Mouse (Mus musculus) MEL (cell line): ENCODE measurements at regions not wholly inside any gene's neighbourhood (a gene's known extent, or its start where the extent isn't known, plus 50 kb on each side); places are given as distances from the start of the nearest gene placed in this dataset.

Experiments used
- DNase-seq: peaks from one replicate; pipeline ENCODE4 v3.0.0; 2011; ENCODE audit warnings: low read depth, low spot score
- H3K27ac ChIP-seq: 2 replicates; pipeline ENCODE4 v1.5.1; 2012; ENCODE audit warnings: low read depth, mild to moderate bottlenecking, control low read depth, low read length, moderate library complexity; ENCODE audit not compliant: control insufficient read depth
- H3K27me3 ChIP-seq, 2 experiments: fragments of 150-350 bp in 1 of 2; sonication (generic) in 1 of 2; 2 replicates each; pipeline ENCODE4 v1.6.1; 2012; ENCODE audit warnings: low read length in 2 of 2, mild to moderate bottlenecking in 2 of 2, improper control_type of control experiment in 1 of 2, moderate library complexity in 1 of 2; ENCODE audit not compliant: insufficient read depth in 2 of 2, control insufficient read depth in 1 of 2
- H3K36me3 ChIP-seq, 2 experiments: 2 replicates each; pipeline ENCODE4 v1.6.1; 2012 to 2014; ENCODE audit warnings: low read length in 2 of 2, improper control_type of control experiment in 1 of 2, inconsistent platforms in 1 of 2, mild to moderate bottlenecking in 1 of 2; ENCODE audit not compliant: insufficient read depth in 2 of 2, control insufficient read depth in 1 of 2
- H3K4me1 ChIP-seq, 2 experiments: fragments of 150-350 bp in 1 of 2; sonication (generic) in 1 of 2; 2 replicates each; pipeline ENCODE4 v1.6.1; 2012; ENCODE audit warnings: low read length in 2 of 2, improper control_type of control experiment in 1 of 2, mild to moderate bottlenecking in 1 of 2; ENCODE audit not compliant: insufficient read depth in 2 of 2, control insufficient read depth in 1 of 2
- H3K4me3 ChIP-seq, 2 experiments: fragments of 150-350 bp in 1 of 2; sonication (generic) in 1 of 2; 2 replicates each; pipeline ENCODE4 v1.5.1; 2012; ENCODE audit warnings: low read depth in 2 of 2, low read length in 2 of 2, mild to moderate bottlenecking in 2 of 2, moderate library complexity in 2 of 2, control low read depth in 1 of 2, improper control_type of control experiment in 1 of 2; ENCODE audit not compliant: control insufficient read depth in 1 of 2, insufficient read depth in 1 of 2
- H3K79me2 ChIP-seq: 2 replicates; pipeline ENCODE4 v1.6.1; 2012; ENCODE audit warnings: mild to moderate bottlenecking, low read length, moderate library complexity; ENCODE audit not compliant: control insufficient read depth, poor library complexity, insufficient read depth
- H3K9ac ChIP-seq: 2 replicates; pipeline ENCODE4 v1.6.1; 2012; ENCODE audit warnings: low read depth, mild to moderate bottlenecking, control low read depth, low read length, moderate library complexity; ENCODE audit not compliant: control insufficient read depth, poor library complexity, severe bottlenecking
- H3K9me3 ChIP-seq: fragments of 150-350 bp; sonication (generic); replicated peaks from 2 replicates; pipeline ENCODE4 v1.6.1; 2012; ENCODE audit warnings: mild to moderate bottlenecking, low read length, improper control_type of control experiment, moderate library complexity; ENCODE audit not compliant: insufficient read depth
- CTCF ChIP-seq, 3 experiments: IDR thresholded peaks in 2 of 3; conservative IDR thresholded peaks in 1 of 3; 2 replicates each; pipeline ENCODE4 v1.5.1; 2011 to 2012; ENCODE audit warnings: low read length in 3 of 3, low read depth in 2 of 3, mild to moderate bottlenecking in 2 of 3, improper control_type of control experiment in 1 of 3, inconsistent platforms in 1 of 3, mixed read lengths in 1 of 3, moderate library complexity in 1 of 3; ENCODE audit not compliant: control insufficient read depth in 1 of 3, insufficient read depth in 1 of 3, poor library complexity in 1 of 3, severe bottlenecking in 1 of 3
- ELF1 ChIP-seq: IDR thresholded peaks from 2 replicates; pipeline ENCODE4 v1.6.1; 2014; ENCODE audit warnings: low read depth, mild to moderate bottlenecking, inconsistent platforms, low read length, improper control_type of control experiment, moderate library complexity
- GABPA ChIP-seq: IDR thresholded peaks from 2 replicates; pipeline ENCODE4 v1.6.1; 2012; ENCODE audit warnings: low read depth, mild to moderate bottlenecking, inconsistent platforms, low read length, improper control_type of control experiment, moderate library complexity
- GATA1 ChIP-seq: IDR thresholded peaks from 2 replicates; pipeline ENCODE4 v1.6.1; 2011; ENCODE audit warnings: low read depth, low read length, improper control_type of control experiment
- HCFC1 ChIP-seq: IDR thresholded peaks from 2 replicates; pipeline ENCODE4 v1.6.1; 2012; ENCODE audit warnings: low read depth, mild to moderate bottlenecking, inconsistent platforms, low read length, improper control_type of control experiment, moderate library complexity
- JUND ChIP-seq: IDR thresholded peaks from 2 replicates; pipeline ENCODE4 v1.6.1; 2011; ENCODE audit warnings: low read depth, mild to moderate bottlenecking, improper control_type of control experiment, low read length
- KAT2A ChIP-seq: conservative IDR thresholded peaks from 2 replicates; pipeline ENCODE4 v1.6.1; 2012; ENCODE audit warnings: low read depth, low read length, improper control_type of control experiment, inconsistent platforms
- MAFK ChIP-seq: IDR thresholded peaks from 2 replicates; pipeline ENCODE4 v1.6.1; 2011; ENCODE audit warnings: low read depth, mild to moderate bottlenecking, low read length, improper control_type of control experiment, borderline replicate concordance
- MAX ChIP-seq: IDR thresholded peaks from 2 replicates; pipeline ENCODE4 v1.6.1; 2011; ENCODE audit warnings: low read length, improper control_type of control experiment
- MAZ ChIP-seq: IDR thresholded peaks from 2 replicates; pipeline ENCODE4 v1.6.1; 2012; ENCODE audit warnings: low read depth, mild to moderate bottlenecking, inconsistent platforms, low read length, improper control_type of control experiment
- MXI1 ChIP-seq: IDR thresholded peaks from 2 replicates; pipeline ENCODE4 v1.6.1; 2011; ENCODE audit warnings: mild to moderate bottlenecking, low read depth, low read length, improper control_type of control experiment
- MYB ChIP-seq: IDR thresholded peaks from 2 replicates; pipeline ENCODE4 v1.6.1; 2011; ENCODE audit warnings: mild to moderate bottlenecking, low read depth, low read length, improper control_type of control experiment
- MYC ChIP-seq: IDR thresholded peaks from 2 replicates; pipeline ENCODE4 v1.6.1; 2011; ENCODE audit warnings: low read depth, mild to moderate bottlenecking, low read length, improper control_type of control experiment, moderate library complexity
- NELFE ChIP-seq: IDR thresholded peaks from 2 replicates; pipeline ENCODE4 v1.6.1; 2011; ENCODE audit warnings: low read depth, low read length, improper control_type of control experiment
- POLR2A ChIP-seq, 2 experiments: IDR thresholded peaks; 2 replicates each; pipeline ENCODE4 v1.6.1; 2011 to 2012; ENCODE audit warnings: low read length in 2 of 2, mild to moderate bottlenecking in 2 of 2, control low read depth in 1 of 2, improper control_type of control experiment in 1 of 2, low read depth in 1 of 2, moderate library complexity in 1 of 2; ENCODE audit not compliant: control insufficient read depth in 1 of 2, insufficient read depth in 1 of 2, poor library complexity in 1 of 2
- POLR2AphosphoS2 ChIP-seq: IDR thresholded peaks from 2 replicates; pipeline ENCODE4 v1.6.1; 2011; ENCODE audit warnings: low read length, improper control_type of control experiment
- RAD21 ChIP-seq: IDR thresholded peaks from 2 replicates; pipeline ENCODE4 v1.6.1; 2011; ENCODE audit warnings: mild to moderate bottlenecking, low read depth, low read length, improper control_type of control experiment
- SIN3A ChIP-seq: IDR thresholded peaks from 2 replicates; pipeline ENCODE4 v1.6.1; 2012; ENCODE audit warnings: low read length, improper control_type of control experiment, inconsistent platforms
- SMC3 ChIP-seq: IDR thresholded peaks from 2 replicates; pipeline ENCODE4 v1.6.1; 2011; ENCODE audit warnings: low read depth, low read length, improper control_type of control experiment
- TAL1 ChIP-seq: IDR thresholded peaks from 2 replicates; pipeline ENCODE4 v1.6.1; 2012; ENCODE audit warnings: mild to moderate bottlenecking, inconsistent platforms, low read length, moderate library complexity, mixed read lengths
- TBP ChIP-seq: IDR thresholded peaks from 2 replicates; pipeline ENCODE4 v1.8.0; 2011; ENCODE audit warnings: low read depth, low read length, improper control_type of control experiment
- USF1 ChIP-seq: IDR thresholded peaks from 2 replicates; pipeline ENCODE4 v1.6.1; 2014; ENCODE audit warnings: low read depth, mild to moderate bottlenecking, inconsistent platforms, low read length, improper control_type of control experiment, moderate library complexity
- USF2 ChIP-seq, 2 experiments: IDR thresholded peaks; 2 replicates each; pipeline ENCODE4 v1.6.1; 2011 to 2012; ENCODE audit warnings: improper control_type of control experiment in 2 of 2, low read length in 2 of 2, borderline replicate concordance in 1 of 2, inconsistent platforms in 1 of 2, low read depth in 1 of 2, mild to moderate bottlenecking in 1 of 2; ENCODE audit not compliant: insufficient read depth in 1 of 2
- ZC3H11A ChIP-seq: IDR thresholded peaks from 2 replicates; pipeline ENCODE4 v1.6.1; 2012; ENCODE audit warnings: low read depth, mild to moderate bottlenecking, inconsistent platforms, low read length, improper control_type of control experiment
- ZKSCAN1 ChIP-seq: IDR thresholded peaks from 2 replicates; pipeline ENCODE4 v1.6.1; 2012; ENCODE audit warnings: low read depth, mild to moderate bottlenecking, inconsistent platforms, low read length, improper control_type of control experiment, moderate library complexity
- ZMIZ1 ChIP-seq: IDR thresholded peaks from 2 replicates; pipeline ENCODE4 v1.6.1; 2012; ENCODE audit warnings: low read depth, mild to moderate bottlenecking, inconsistent platforms, low read length, improper control_type of control experiment, moderate library complexity
- ZNF384 ChIP-seq: IDR thresholded peaks from 2 replicates; pipeline ENCODE4 v1.6.1; 2012; ENCODE audit warnings: low read depth, mild to moderate bottlenecking, inconsistent platforms, low read length, improper control_type of control experiment

DNA sequence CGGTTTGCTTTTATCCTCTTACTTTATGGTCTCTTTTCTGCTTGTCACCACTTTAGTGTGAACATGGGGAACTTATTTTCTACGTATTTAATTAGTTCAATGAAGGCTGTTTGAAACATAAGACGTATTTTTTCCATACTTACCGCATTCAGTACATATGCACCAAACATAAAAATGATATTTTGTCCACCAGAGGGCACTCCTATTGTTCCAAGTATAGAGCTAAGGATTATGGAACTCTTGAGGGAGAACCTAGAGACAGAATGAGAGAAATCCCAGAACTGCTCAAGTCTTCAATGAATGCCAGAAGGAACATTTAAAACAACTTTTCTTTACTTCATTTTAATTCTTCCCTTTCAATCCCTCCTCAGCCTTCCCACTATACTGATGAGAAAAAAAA is 403.4 kb upstream of the Kif18a start:
- Histone ChIP-seq H3K4me1 (no peaks in the 10 kb centered on the region), H3K27me3 (no peaks in the 10 kb centered on the region), H3K79me2 (no peaks in the 10 kb centered on the region), H3K4me3 (no peak overlapping the region), H3K27ac (no peak overlapping the region), H3K9ac (no peak overlapping the region), H3K9me3 (no peaks in the 10 kb centered on the region), H3K36me3 (no peaks in the 10 kb centered on the region)
- TF ChIP-seq ZKSCAN1, result no peak
- TF ChIP-seq SMC3, result peak; percentile 80
- no peak for TF ChIP-seq ZNF384
- peak; percentile 65 for TF ChIP-seq RAD21
- no peak for TF ChIP-seq MAFK
- TF ChIP-seq GATA1, result no peak
- no peak for TF ChIP-seq USF2 (IDR thresholded peaks at IDR 0.05; ENCODE audit: borderline replicate concordance in 1 of 2, insufficient read depth in 1 of 2, low read depth in 1 of 2, low read length in 2 of 2)
- TF ChIP-seq MYB, result no peak
- TF ChIP-seq GABPA, result no peak
- TF ChIP-seq MAZ, result no peak
- peak; percentile 46; the same call in 1 of the 2 replicates for TF ChIP-seq ZC3H11A
- TF ChIP-seq MAX, result no peak
- no peak for TF ChIP-seq JUND
- peak in 2 of 3 experiments; percentile 26 to 53; a peak in 4 of 6 replicates for TF ChIP-seq CTCF (IDR thresholded peaks at IDR 0.05 in 2 of 3, conservative IDR thresholded peaks at IDR 0.05 in 1 of 3; ENCODE audit: control insufficient read depth in 1 of 3, insufficient read depth in 1 of 3, low read depth in 2 of 3, low read length in 3 of 3, poor library complexity in 1 of 3, severe bottlenecking in 1 of 3)
- peak; percentile 37 for DNase-seq

DNA sequence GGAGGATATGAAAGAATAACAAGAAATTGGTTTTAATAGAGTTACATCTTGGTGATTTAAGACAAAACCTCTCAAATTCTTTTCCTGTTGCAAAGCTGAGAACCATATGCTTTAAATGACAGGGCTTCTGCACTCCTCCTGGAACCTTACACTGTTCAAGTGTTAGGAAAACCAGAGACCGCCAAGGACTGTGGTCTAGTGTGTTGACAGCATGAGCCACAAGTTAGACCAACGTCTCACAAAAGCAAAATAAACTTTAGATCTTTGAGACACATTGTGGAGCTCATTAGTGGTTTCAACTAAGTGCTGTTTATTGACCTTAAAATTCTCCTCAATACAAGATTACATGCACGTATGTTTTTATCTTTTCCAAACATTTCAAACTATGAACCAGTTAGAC is 402.9 kb upstream of the Kif18a start:
- TF ChIP-seq USF2 (IDR thresholded peaks at IDR 0.05; ENCODE audit: borderline replicate concordance in 1 of 2, insufficient read depth in 1 of 2, low read depth in 1 of 2, low read length in 2 of 2) (no peak), POLR2A (IDR thresholded peaks at IDR 0.05; ENCODE audit: control insufficient read depth in 1 of 2, insufficient read depth in 1 of 2, low read depth in 1 of 2, low read length in 2 of 2, poor library complexity in 1 of 2) (no peak), ZMIZ1 (no peak), MYB (no peak), ELF1 (no peak), HCFC1 (no peak), NELFE (no peak), SIN3A (no peak), MXI1 (no peak), ZKSCAN1 (no peak), GATA1 (no peak), ZC3H11A (no peak), RAD21 (no peak), POLR2AphosphoS2 (no peak), JUND (no peak), MYC (no peak), TBP (no peak), TAL1 (no peak), KAT2A (no peak), USF1 (no peak)
- Histone ChIP-seq H3K9me3 (no peaks in the 10 kb centered on the region), H3K27me3 (no peaks in the 10 kb centered on the region), H3K9ac (no peak overlapping the region), H3K36me3 (no peaks in the 10 kb centered on the region), H3K79me2 (no peaks in the 10 kb centered on the region), H3K4me3 (no peak overlapping the region), H3K4me1 (no peaks in the 10 kb centered on the region), H3K27ac (no peak overlapping the region)
- DNase-seq, result no peak
